Mouse (Mus musculus): ENCODE results near the gene Pcca. TPM values are rescaled to one million over a fixed set of nuclear protein-coding genes. Genes with fewer than 3 reads are reported as not detected.

The Pcca gene
- polyA plus RNA-seq, 1 experiment: 10.3 TPM

DNA sequence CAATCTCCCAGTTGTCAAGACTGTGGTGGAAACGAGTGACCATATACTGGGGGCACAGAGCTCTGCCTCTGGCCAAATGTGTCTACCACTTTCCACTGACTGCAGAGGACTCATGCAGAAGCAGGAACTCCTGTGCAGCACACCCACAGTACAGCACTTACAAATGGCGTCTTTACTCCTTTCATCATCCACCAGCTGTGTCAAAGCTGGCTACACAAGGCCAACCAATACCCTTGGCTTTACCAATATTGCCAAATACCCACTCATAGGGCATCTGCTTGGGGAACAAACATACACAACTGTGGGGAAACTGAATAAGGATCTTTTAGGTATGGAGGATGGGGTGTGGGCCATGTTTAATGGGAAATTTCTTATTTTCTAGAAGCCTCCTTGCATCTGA lies 367.6 kb downstream of the Pcca start:
- Histone ChIP-seq H3K36me3 (ENCODE audit: control insufficient read depth, insufficient read depth) (peaks cover 14% of the 10 kb centered on the region), H3K27me3 (ENCODE audit: control insufficient read depth, insufficient read depth, insufficient read length) (no peaks in the 10 kb centered on the region), H3K79me3 (ENCODE audit: low read depth) (no peaks in the 10 kb centered on the region), H3K79me2 (ENCODE audit: control insufficient read depth, insufficient read depth) (no peaks in the 10 kb centered on the region), H3ac (ENCODE audit: control insufficient read depth, insufficient read length, low read depth) (no peak overlapping the region), H3K4me3 (ENCODE audit: insufficient read depth, poor library complexity, severe bottlenecking) (no peak overlapping the region)
- TF ChIP-seq USF1 (IDR thresholded peaks at IDR 0.05; ENCODE audit: low read depth) (no peak), CTCF (IDR thresholded peaks at IDR 0.05; ENCODE audit: control insufficient read depth, insufficient read depth, insufficient read length) (no peak), MYOD1 (IDR thresholded peaks at IDR 0.05; ENCODE audit: control insufficient read depth, insufficient read length, low read depth) (no peak), MAX (IDR thresholded peaks at IDR 0.05) (no peak), FOSL1 (IDR thresholded peaks at IDR 0.05; ENCODE audit: insufficient read depth, low read length, poor library complexity, severe bottlenecking) (no peak), MYOG (IDR thresholded peaks at IDR 0.05; ENCODE audit: control insufficient read depth, extremely low read depth, insufficient read length) (no peak), CEBPB (IDR thresholded peaks at IDR 0.05; ENCODE audit: low read depth) (no peak)

DNA sequence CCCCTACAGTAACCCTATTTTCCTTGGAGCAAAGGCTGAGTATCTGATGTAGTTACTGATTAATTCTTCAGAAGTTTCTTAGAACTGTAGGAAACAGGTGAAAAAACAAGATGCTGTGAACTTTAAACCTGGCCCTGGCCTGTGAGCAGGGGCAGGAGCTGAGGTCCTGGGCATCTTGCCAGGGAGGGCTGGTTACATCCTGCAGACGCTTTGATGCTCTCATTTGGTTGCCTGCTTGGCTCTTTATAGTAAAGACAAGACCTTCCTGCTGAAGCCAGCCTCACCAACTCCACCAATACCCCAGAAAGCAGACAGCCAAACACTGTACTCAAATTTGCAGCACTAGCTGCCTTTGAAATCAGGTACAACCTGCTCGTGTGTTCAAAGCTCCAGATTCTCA lies 368.0 kb downstream of the Pcca start:
- Histone ChIP-seq H3K36me3 (ENCODE audit: control insufficient read depth, insufficient read depth) (peaks cover 14% of the 10 kb centered on the region), H3K79me3 (ENCODE audit: low read depth) (no peaks in the 10 kb centered on the region), H3K4me3 (ENCODE audit: insufficient read depth, poor library complexity, severe bottlenecking) (no peak overlapping the region), H3ac (ENCODE audit: control insufficient read depth, insufficient read length, low read depth) (no peak overlapping the region), H3K79me2 (ENCODE audit: control insufficient read depth, insufficient read depth) (peaks cover 2% of the 10 kb centered on the region), H3K27me3 (ENCODE audit: control insufficient read depth, insufficient read depth, insufficient read length) (no peaks in the 10 kb centered on the region)
- TF ChIP-seq MYOG (IDR thresholded peaks at IDR 0.05; ENCODE audit: control insufficient read depth, extremely low read depth, insufficient read length) (no peak), CTCF (IDR thresholded peaks at IDR 0.05; ENCODE audit: control insufficient read depth, insufficient read depth, insufficient read length) (no peak), MYOD1 (IDR thresholded peaks at IDR 0.05; ENCODE audit: control insufficient read depth, insufficient read length, low read depth) (no peak), CEBPB (IDR thresholded peaks at IDR 0.05; ENCODE audit: low read depth) (no peak), FOSL1 (IDR thresholded peaks at IDR 0.05; ENCODE audit: insufficient read depth, low read length, poor library complexity, severe bottlenecking) (no peak), USF1 (IDR thresholded peaks at IDR 0.05; ENCODE audit: low read depth) (no peak), MAX (IDR thresholded peaks at IDR 0.05) (no peak)

DNA sequence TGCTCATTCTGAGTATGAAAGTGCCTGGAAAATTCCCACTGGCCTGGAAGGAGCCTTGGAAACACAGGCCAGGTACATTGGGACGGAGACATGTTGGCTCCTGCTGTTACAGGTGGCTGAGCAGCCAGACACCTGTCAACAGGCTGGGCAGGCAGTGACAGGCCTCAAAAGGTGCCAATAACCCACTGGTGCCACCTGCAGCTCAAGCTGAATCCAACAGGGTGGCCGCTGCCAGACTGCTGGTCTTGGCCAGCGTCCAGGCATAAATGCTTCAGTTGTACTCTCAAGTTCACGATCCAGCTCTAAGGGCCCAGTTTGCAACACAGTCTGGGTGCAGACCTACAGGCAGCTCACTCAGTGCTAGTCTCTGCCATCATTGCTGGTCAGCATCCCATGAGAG lies 368.8 kb downstream of the Pcca start:
- Histone ChIP-seq H3K36me3 (ENCODE audit: control insufficient read depth, insufficient read depth) (peaks cover 14% of the 10 kb centered on the region), H3K79me3 (ENCODE audit: low read depth) (peaks cover 2% of the 10 kb centered on the region), H3K27me3 (ENCODE audit: control insufficient read depth, insufficient read depth, insufficient read length) (no peaks in the 10 kb centered on the region), H3ac (ENCODE audit: control insufficient read depth, insufficient read length, low read depth) (no peak overlapping the region), H3K4me3 (ENCODE audit: insufficient read depth, poor library complexity, severe bottlenecking) (no peak overlapping the region), H3K79me2 (ENCODE audit: control insufficient read depth, insufficient read depth) (peaks cover 10% of the 10 kb centered on the region)
- TF ChIP-seq CTCF (IDR thresholded peaks at IDR 0.05; ENCODE audit: control insufficient read depth, insufficient read depth, insufficient read length) (no peak), CEBPB (IDR thresholded peaks at IDR 0.05; ENCODE audit: low read depth) (no peak), MYOG (IDR thresholded peaks at IDR 0.05; ENCODE audit: control insufficient read depth, extremely low read depth, insufficient read length) (no peak), MYOD1 (IDR thresholded peaks at IDR 0.05; ENCODE audit: control insufficient read depth, insufficient read length, low read depth) (no peak), MAX (IDR thresholded peaks at IDR 0.05) (no peak), USF1 (IDR thresholded peaks at IDR 0.05; ENCODE audit: low read depth) (no peak), FOSL1 (IDR thresholded peaks at IDR 0.05; ENCODE audit: insufficient read depth, low read length, poor library complexity, severe bottlenecking) (no peak)

DNA sequence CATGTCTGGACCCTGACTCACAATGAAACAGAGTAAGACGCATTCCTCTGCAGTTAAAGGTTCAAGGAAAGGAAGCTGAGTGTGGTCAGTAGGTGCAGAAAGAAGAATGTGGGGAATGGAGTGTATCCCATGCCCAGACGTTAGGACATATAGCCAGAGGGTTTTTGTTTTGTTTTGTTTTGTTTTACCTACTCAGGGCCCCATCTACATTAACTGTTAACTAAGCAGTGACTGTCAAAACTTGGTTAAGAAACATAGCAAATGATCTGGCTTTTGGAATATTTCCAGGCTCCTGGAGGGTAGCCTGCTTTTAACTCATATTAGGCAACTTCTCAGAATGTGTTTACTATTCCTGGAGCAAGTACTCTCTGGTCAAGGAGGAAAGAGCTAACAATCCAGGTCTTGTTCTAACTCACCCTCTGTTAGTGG lies 369.8 kb downstream of the Pcca start:
- peaks cover 17% of the 10 kb centered on the region for H3K79me2 ChIP-seq (ENCODE audit: control insufficient read depth, insufficient read depth)
- no peak overlapping the region for H3ac ChIP-seq (ENCODE audit: control insufficient read depth, insufficient read length, low read depth)
- peaks cover 6% of the 10 kb centered on the region for H3K79me3 ChIP-seq (ENCODE audit: low read depth)
- TF ChIP-seq CTCF (IDR thresholded peaks at IDR 0.05; ENCODE audit: control insufficient read depth, insufficient read depth, insufficient read length): no peak
- TF ChIP-seq MAX (IDR thresholded peaks at IDR 0.05): no peak
- no peak for TF ChIP-seq MYOG (IDR thresholded peaks at IDR 0.05; ENCODE audit: control insufficient read depth, extremely low read depth, insufficient read length)
- TF ChIP-seq CEBPB (IDR thresholded peaks at IDR 0.05; ENCODE audit: low read depth): no peak
- no peak for TF ChIP-seq USF1 (IDR thresholded peaks at IDR 0.05; ENCODE audit: low read depth)
- TF ChIP-seq MYOD1 (IDR thresholded peaks at IDR 0.05; ENCODE audit: control insufficient read depth, insufficient read length, low read depth): no peak
- no peak for TF ChIP-seq FOSL1 (IDR thresholded peaks at IDR 0.05; ENCODE audit: insufficient read depth, low read length, poor library complexity, severe bottlenecking)
- no peak overlapping the region for H3K4me3 ChIP-seq (ENCODE audit: insufficient read depth, poor library complexity, severe bottlenecking)
- H3K36me3 ChIP-seq (ENCODE audit: control insufficient read depth, insufficient read depth): peaks cover 14% of the 10 kb centered on the region
- no peaks in the 10 kb centered on the region for H3K27me3 ChIP-seq (ENCODE audit: control insufficient read depth, insufficient read depth, insufficient read length)

DNA sequence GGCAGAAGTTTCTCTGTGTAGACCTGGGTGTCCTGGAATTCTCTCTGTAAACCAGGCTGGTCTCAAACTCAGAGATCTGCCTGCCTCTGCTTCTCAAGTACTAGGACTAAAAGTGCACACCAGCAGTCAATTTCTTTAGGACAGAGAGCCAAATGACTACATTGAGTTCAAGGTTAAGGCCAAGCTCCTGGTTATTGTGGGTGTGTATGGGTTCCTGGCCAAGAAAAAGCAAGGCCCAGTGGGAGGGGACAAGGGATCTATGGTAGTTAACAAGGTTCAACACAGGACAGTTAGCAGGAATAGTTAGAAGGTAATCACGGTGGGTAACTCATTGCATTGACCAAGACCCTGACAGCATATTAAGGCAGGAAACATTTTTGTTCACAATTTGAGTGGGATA lies 370.9 kb downstream of the Pcca start:
- Histone ChIP-seq H3K27me3 (ENCODE audit: control insufficient read depth, insufficient read depth, insufficient read length) (no peaks in the 10 kb centered on the region), H3K79me2 (ENCODE audit: control insufficient read depth, insufficient read depth) (peaks cover 17% of the 10 kb centered on the region), H3K36me3 (ENCODE audit: control insufficient read depth, insufficient read depth) (peaks cover 14% of the 10 kb centered on the region), H3ac (ENCODE audit: control insufficient read depth, insufficient read length, low read depth) (no peak overlapping the region), H3K79me3 (ENCODE audit: low read depth) (peaks cover 6% of the 10 kb centered on the region), H3K4me3 (ENCODE audit: insufficient read depth, poor library complexity, severe bottlenecking) (no peak overlapping the region)
- TF ChIP-seq MYOD1 (IDR thresholded peaks at IDR 0.05; ENCODE audit: control insufficient read depth, insufficient read length, low read depth) (no peak), MAX (IDR thresholded peaks at IDR 0.05) (no peak), CEBPB (IDR thresholded peaks at IDR 0.05; ENCODE audit: low read depth) (no peak), FOSL1 (IDR thresholded peaks at IDR 0.05; ENCODE audit: insufficient read depth, low read length, poor library complexity, severe bottlenecking) (no peak), CTCF (IDR thresholded peaks at IDR 0.05; ENCODE audit: control insufficient read depth, insufficient read depth, insufficient read length) (no peak), MYOG (IDR thresholded peaks at IDR 0.05; ENCODE audit: control insufficient read depth, extremely low read depth, insufficient read length) (no peak)

DNA sequence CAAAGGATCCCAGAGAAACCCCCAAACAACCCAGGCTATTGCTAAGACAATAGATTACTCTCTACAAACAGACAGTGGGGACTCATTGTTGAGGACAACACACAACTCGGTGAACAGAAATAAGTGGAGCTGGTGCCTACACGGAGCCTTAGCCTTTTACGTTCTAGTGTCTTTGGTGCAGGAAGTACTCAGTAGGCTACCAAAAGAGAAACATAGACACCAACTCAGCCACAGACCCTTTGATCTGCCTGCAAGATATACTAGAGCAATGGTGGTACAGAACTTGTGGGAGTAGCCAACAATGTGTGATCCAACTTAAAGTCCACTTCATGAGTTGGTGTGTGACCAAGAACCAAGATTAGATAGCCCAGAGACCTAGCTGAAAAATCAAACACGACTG lies 374.0 kb downstream of the Pcca start:
- TF ChIP-seq FOSL1 (IDR thresholded peaks at IDR 0.05; ENCODE audit: insufficient read depth, low read length, poor library complexity, severe bottlenecking) (no peak), CEBPB (IDR thresholded peaks at IDR 0.05; ENCODE audit: low read depth) (no peak), MYOG (IDR thresholded peaks at IDR 0.05; ENCODE audit: control insufficient read depth, extremely low read depth, insufficient read length) (no peak), MAX (IDR thresholded peaks at IDR 0.05) (no peak), MYOD1 (IDR thresholded peaks at IDR 0.05; ENCODE audit: control insufficient read depth, insufficient read length, low read depth) (no peak), CTCF (IDR thresholded peaks at IDR 0.05; ENCODE audit: control insufficient read depth, insufficient read depth, insufficient read length) (no peak)
- Histone ChIP-seq H3ac (ENCODE audit: control insufficient read depth, insufficient read length, low read depth) (no peak overlapping the region), H3K27me3 (ENCODE audit: control insufficient read depth, insufficient read depth, insufficient read length) (no peaks in the 10 kb centered on the region), H3K79me2 (ENCODE audit: control insufficient read depth, insufficient read depth) (peaks cover 36% of the 10 kb centered on the region), H3K79me3 (ENCODE audit: low read depth) (peaks cover 11% of the 10 kb centered on the region), H3K4me3 (ENCODE audit: insufficient read depth, poor library complexity, severe bottlenecking) (no peak overlapping the region), H3K36me3 (ENCODE audit: control insufficient read depth, insufficient read depth) (peaks cover 14% of the 10 kb centered on the region)

Measured in C2C12 (cell line).